In the genomic region with DNA sequence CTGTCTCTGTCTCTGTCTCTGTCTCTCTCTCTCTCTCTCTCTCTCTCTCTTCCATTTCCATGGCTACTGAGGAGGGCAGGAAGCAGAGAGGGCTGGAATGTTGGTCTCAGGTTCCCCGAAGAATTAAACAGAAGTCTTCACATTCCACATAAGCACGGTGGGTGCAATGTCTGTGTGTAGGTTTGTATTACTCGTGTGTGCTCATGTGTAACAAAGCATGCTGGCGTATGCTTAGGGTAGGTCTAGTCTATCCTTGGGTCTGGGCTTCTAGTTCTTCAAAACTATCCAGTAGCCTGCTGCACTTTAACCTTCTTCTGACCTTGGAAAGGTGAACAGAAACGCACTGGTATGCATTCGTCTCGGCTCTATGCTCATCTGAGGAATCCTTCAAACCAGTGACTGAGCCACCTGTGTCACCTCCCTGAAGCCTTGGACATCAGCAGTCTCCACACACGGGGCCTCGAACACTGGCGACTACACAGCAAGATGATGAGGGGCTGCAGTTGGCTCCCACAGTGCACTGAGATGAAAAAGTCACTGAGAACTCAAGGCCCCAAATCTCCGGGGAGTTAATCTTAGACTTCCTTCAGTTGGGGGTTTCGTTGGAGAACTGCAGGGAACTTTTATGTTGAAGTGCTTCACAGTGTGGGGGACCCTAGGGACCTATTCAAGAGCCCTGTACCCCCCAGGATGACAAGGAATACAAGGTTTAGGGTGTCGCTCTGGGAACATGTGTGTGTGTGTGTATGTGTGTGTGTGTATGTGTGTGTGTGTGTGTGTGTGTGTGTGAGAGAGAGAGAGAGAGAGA, we compare ENCODE assay signal across 10 mouse cellular contexts.
DNase-seq lines count a peak whose midpoint lies in the region; ATAC-seq and TF ChIP-seq lines count a peak whose summit lies in the region.
"Had no signal": no experiment of that assay in that cellular context is flagged by ENCODE, and none has a peak within 500 bp of the region (broad histone marks: within the 10 kb centered on the region; RNA-seq: fewer than 3 reads in every experiment).

No protein-coding gene starts in this region.

- WGBS in midbrain, embryonic 10.5 days, result 65% methylated on average over 13 of the region's 13 CpGs
- 60% methylated on average over 13 of the region's 13 CpGs for WGBS in midbrain, postnatal 0 days
- WGBS in heart, postnatal 0 days, result 42% methylated on average over 13 of the region's 13 CpGs
- whole genome bisulfite sequencing in neural tube, embryonic 13.5 days, result 47% methylated on average over 13 of the region's 13 CpGs

- no peaks in the 10 kb centered on the region for H3K27me3 ChIP-seq in midbrain, embryonic 10.5 days (ENCODE audit: low read depth, poor library complexity, severe bottlenecking)
- H3K27me3 ChIP-seq in midbrain, postnatal 0 days (ENCODE audit: insufficient read depth, low read length), result no peaks in the 10 kb centered on the region
- no peaks in the 10 kb centered on the region for H3K27me3 ChIP-seq in heart, postnatal 0 days (ENCODE audit: control insufficient read depth, insufficient read depth, low read length)
- H3K27me3 ChIP-seq in neural tube, embryonic 13.5 days, result no peaks in the 10 kb centered on the region

- intact Hi-C loops in heart, postnatal 10 days (cut with DNase I), result no loop called here

- TF ChIP-seq CTCF in midbrain, postnatal 0 days (IDR thresholded peaks at IDR 0.05), result no peak
- TF ChIP-seq CTCF in heart, postnatal 0 days (IDR thresholded peaks at IDR 0.05; ENCODE audit: low read depth), result no peak

- no peaks in the 10 kb centered on the region for H3K9me3 ChIP-seq in midbrain, embryonic 10.5 days (replicated peaks)
- no peaks in the 10 kb centered on the region for H3K9me3 ChIP-seq in midbrain, postnatal 0 days (ENCODE audit: low read length)
- H3K9me3 ChIP-seq in heart, postnatal 0 days (replicated peaks; ENCODE audit: control insufficient read depth, low read length), result no peaks in the 10 kb centered on the region
- no peaks in the 10 kb centered on the region for H3K9me3 ChIP-seq in neural tube, embryonic 13.5 days

- H3K4me1 ChIP-seq in midbrain, embryonic 10.5 days, result peaks cover 88% of the 10 kb centered on the region
- peaks cover 6% of the 10 kb centered on the region for H3K4me1 ChIP-seq in midbrain, postnatal 0 days (ENCODE audit: insufficient read depth, low read length)
- H3K4me1 ChIP-seq in heart, postnatal 0 days (ENCODE audit: control insufficient read depth, insufficient read depth), result peaks cover 28% of the 10 kb centered on the region
- H3K4me1 ChIP-seq in neural tube, embryonic 13.5 days (replicated peaks), result peaks cover 83% of the 10 kb centered on the region

- H3K36me3 ChIP-seq in midbrain, embryonic 10.5 days, result peaks cover 59% of the 10 kb centered on the region
- H3K36me3 ChIP-seq in midbrain, postnatal 0 days (ENCODE audit: insufficient read depth, low read length), result no peaks in the 10 kb centered on the region
- H3K36me3 ChIP-seq in heart, postnatal 0 days (replicated peaks; ENCODE audit: control insufficient read depth, insufficient read depth, low read length), result no peaks in the 10 kb centered on the region
- no peaks in the 10 kb centered on the region for H3K36me3 ChIP-seq in neural tube, embryonic 13.5 days

- peak; percentile 92 for DNase-seq in heart, adult 11 months
- DNase-seq in heart, postnatal 10 days, result no peak
- no peak for DNase-seq in midbrain, embryonic 10.5 days (ENCODE audit: low spot score)
- no peak for DNase-seq in midbrain, postnatal 0 days (ENCODE audit: low spot score)
- DNase-seq in heart, postnatal 0 days (ENCODE audit: low spot score), result no peak
- DNase-seq in urinary bladder, adult 18-20 months (ENCODE audit: low spot score in 2 of 2), result no peak
- DNase-seq in cerebellum, adult 11 months, result no peak
- DNase-seq: adrenal gland, postnatal 10 days had no signal

- peak overlapping the region; percentile 72 for H3K27ac ChIP-seq in midbrain, embryonic 10.5 days (replicated peaks)
- no peak overlapping the region for H3K27ac ChIP-seq in midbrain, postnatal 0 days (ENCODE audit: low read depth, low read length)
- H3K27ac ChIP-seq in heart, postnatal 0 days (ENCODE audit: low read depth), result peak overlapping the region; percentile 35; the same call in 1 of the 2 replicates
- H3K27ac ChIP-seq in neural tube, embryonic 13.5 days (replicated peaks), result peak overlapping the region; percentile 82
- H3K27ac ChIP-seq: macrophage had no signal

- H3K4me2 ChIP-seq in midbrain, postnatal 0 days (ENCODE audit: low read depth, low read length, poor library complexity, severe bottlenecking), result no peak overlapping the region
- H3K4me2 ChIP-seq in heart, postnatal 0 days (ENCODE audit: low read depth, low read length), result no peak overlapping the region
- H3K4me2 ChIP-seq in neural tube, embryonic 13.5 days, result no peak overlapping the region

- H3K9ac ChIP-seq in midbrain, postnatal 0 days (replicated peaks; ENCODE audit: low read length, poor library complexity, severe bottlenecking), result no peak overlapping the region
- H3K9ac ChIP-seq in heart, postnatal 0 days (replicated peaks; ENCODE audit: low read depth, low read length), result no peak overlapping the region; the same call in 1 of the 2 replicates
- H3K9ac ChIP-seq in neural tube, embryonic 13.5 days, result no peak overlapping the region

- H3K4me3 ChIP-seq in midbrain, embryonic 10.5 days, result no peak overlapping the region
- no peak overlapping the region for H3K4me3 ChIP-seq in midbrain, postnatal 0 days (ENCODE audit: low read depth, low read length)
- H3K4me3 ChIP-seq in heart, postnatal 0 days (ENCODE audit: low read depth, low read length), result no peak overlapping the region
- H3K4me3 ChIP-seq in neural tube, embryonic 13.5 days, result no peak overlapping the region

- TF ChIP-seq EP300 in heart, postnatal 0 days (IDR thresholded peaks at IDR 0.05; ENCODE audit: low read depth), result no peak

- no peak for ATAC-seq in midbrain, postnatal 0 days (ENCODE audit: low FRiP score)
- ATAC-seq in heart, postnatal 0 days (ENCODE audit: insufficient read depth, low read depth), result no peak
- no peak for ATAC-seq in neural tube, embryonic 13.5 days (ENCODE audit: low read depth)
